Mouse (Mus musculus) kidney, postnatal 14 days (tissue): Measurements from ENCODE around the gene Pklr.

Source experiments
- DNase-seq: peaks from one replicate; pipeline ENCODE4 v3.0.0; 2022; ENCODE audit warnings: mixed read lengths

Pklr gene

GRCm38 (mm10) chr3:89135958-89136357 lies at the start of gene Pklr:
Pklr (plus strand) TSS chr3:89136142.
- no peak for DNase-seq

DNA sequence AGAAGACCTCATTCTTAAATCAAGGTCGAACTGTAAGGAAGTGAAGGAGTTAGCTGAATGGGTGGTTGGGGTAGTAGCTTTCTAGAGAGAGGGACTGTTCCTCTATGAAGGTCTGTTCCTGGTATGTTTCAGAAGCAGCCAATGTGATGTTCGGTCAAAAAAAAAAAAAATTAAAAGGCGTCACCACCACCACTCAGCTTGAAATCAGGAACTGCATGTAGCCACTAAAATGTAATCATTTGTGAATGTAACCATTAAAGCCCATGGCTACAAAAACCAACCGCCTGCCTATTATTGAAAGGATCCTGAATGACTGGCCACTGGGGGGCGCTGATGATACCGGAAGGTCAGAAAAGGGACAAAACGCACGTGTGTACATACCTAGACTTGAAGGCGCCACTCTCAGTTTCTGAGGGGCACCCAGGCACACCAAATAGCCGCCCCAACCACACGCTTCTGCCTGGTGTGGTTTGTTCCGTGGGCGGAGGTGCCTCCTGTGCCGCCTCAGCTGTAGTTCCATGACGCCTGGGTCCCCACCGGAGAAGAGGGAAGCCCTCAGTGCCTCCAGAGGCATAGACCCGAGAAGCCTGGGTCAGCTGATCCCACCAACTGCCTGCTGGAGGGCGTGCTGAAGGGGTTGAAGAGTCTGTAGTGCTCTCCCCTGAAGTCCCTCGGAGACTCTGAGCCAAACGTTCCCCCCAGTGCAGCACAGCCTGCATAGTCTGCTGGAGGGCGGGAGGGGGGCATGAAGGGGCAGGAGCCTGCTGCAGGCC lies 48.4 kb upstream of the Pklr start:
- peak; percentile 82 for DNase-seq

GRCm38 (mm10) chr3:89088974-89089373 lies 47.0 kb upstream of the Pklr start:
- DNase-seq, result no peak

- DNase-seq, result peak; percentile 92
Observed at GRCm38 (mm10) chr3:89089882-89090591, 45.9 kb upstream of the Pklr start.

DNA sequence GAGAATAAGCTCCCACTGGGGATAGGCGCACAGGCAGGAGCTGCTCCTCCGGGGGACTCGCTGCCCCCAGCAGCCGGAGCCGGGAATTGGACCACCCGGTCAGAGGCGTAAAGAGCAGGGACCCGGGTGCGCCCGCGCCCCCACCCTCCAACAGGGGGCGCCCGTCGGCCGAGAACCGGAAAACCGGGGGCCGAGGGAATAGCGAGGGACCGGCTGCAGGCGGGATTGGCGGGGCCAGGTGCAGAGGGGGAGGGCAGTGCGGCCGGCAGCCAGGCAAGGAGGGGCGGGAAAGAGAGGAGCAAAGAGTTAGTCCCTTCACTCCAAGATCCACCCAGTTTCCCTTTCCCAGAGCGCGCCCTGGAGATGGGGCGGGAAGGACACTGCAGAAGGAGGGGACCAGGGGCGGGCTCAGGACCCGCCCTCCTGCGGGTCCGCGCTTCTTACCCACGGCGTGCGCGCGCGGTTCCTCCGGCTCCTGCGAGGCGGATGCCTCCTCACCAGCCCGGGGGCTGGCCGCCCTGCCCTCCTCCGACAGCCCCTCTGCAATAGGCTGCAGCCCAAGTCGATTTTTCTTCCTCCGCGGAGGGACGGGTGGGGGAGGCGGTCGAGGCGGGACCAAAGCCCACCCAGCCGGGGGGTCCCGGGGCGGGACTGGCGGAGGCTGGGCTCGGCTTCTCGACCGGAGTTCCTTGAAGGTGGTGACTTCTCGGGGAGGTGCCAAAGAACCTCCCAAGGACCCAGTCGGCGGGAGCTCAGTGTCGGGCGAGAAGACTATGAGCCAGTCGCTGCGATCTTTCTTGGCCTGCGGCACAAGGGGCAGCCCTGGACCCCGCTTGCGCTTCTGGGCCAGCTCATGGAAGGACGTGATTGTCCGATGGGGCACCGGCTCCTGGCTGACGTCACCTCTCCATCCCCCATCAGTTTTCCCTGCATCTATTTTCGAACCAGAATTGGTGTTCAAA lies 45.0 kb upstream of the Pklr start:
- DNase-seq, result peak; percentile 87

DNA sequence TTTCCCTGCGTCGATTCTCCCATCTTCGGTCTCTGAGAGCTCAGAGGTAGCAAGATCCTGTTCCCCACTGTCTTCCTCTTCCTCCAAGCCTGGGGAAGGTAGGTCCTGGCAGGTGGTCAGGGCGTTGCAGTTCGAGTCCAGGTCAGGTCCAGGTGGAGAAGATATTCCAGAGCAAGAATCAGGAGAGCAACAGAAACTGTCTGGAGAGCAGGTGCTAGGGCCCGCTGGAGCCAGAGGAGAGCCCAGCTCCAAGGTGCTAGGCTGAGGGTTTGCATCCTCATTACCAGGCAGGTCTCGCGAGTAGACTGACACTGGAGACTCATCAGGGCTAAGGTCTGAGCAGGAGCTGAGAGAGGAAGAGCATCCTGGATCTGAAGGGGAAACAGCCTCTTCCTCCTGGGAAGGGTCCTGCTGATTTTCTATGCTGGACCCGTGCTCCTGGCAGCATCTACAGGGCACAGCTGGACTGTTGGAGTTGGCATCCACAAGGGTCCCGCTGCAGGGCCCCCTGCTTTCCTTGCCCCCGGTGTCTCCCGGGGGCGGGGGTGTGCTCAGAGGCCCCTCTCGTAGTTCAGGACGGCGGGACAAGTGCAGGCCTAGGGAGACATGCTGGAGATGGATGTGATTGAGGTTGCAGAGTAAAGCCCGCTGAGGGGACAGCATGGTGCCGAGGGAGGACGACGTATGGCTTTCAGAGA lies 44.0 kb upstream of the Pklr start:
- DNase-seq, result no peak

- DNase-seq, result no peak
Observed at GRCm38 (mm10) chr3:89092509-89093090, 43.3 kb upstream of the Pklr start.

- peak; percentile 92 for DNase-seq
Observed at GRCm38 (mm10) chr3:89093175-89093574, 42.8 kb upstream of the Pklr start, which contains the start of gene Rusc1. Rusc1 (minus strand) TSS chr3:89093311.

- DNase-seq, result no peak
Observed at GRCm38 (mm10) chr3:89094021-89094420, 41.9 kb upstream of the Pklr start.

- DNase-seq, result no peak
Observed at GRCm38 (mm10) chr3:89100811-89101210, 35.1 kb upstream of the Pklr start, which contains the start of gene Gm43738. Gm43738 (minus strand) TSS chr3:89101099.

DNA sequence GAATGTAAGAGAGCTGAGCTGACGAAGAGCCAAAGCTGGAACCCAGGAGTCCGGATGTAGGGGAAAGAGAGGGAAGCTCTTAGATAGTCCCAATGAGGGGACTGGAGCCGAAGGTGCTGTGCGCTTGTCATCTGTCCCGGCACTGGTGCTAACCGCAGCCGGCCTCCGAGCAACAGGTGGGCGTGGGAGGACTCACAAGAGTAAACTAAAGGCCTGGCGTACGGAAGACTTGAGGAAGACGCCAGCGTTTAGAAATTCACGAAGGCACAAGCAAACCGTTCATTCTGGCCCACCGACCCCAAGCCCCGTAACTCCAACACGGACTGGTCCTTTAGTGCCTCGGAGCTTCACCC lies 34.5 kb upstream of the Pklr start:
- no peak for DNase-seq

- DNase-seq, result peak; percentile 99
Observed at GRCm38 (mm10) chr3:89101812-89102494, 34.0 kb upstream of the Pklr start, which contains the start of gene Fdps. Fdps (minus strand) TSS chr3:89101959.

DNA sequence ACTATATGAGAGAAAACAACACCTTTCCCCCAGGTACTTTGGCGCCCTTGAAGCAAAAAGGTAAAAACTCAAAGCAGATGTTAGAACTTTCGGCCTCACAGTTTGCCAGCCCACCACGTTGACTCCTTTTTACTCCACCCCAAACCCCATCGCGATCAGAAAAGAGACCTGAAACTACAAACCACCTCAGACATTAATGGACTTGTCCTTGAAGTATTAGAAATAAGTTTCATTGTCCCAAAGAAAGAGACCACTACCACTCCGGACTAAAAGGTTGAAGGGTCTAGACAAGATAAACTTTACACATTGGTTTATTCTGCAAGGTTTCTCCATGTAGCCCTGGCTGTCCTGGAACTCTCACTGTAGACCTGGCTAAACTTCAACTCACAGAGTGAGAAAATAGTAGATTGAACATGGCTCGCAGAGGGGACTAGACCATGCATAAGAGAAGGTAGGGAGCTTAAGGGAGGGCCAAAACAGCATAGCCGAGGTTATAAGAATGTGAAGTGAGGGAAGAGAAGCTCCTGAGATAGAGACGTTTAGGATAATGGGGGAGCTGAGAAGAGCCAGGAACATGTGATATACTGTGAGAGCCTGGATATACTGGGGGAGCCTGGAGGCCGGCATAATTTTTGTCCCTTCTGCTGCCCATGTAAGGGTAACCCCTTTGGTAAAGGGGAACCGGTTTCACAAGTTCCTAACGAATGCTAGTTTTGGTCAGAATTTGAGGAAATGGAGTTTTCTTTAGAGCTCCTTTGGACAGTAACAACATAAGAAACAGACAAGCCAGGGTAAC lies 33.2 kb upstream of the Pklr start:
- no peak for DNase-seq

DNA sequence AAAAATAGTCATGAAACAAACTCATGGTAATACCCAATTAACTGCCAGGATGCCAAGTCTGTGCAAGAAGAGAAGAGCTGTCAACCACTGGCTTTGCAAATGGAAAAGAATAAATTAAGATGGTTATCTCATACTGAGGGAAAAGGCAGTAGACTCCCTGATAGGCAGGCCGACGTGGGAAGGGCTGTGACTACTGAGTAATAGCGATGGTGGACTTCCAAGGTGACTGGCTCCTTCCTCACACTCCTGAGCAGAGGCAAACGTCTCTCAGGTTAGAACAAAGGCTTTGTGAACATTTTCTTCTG lies 32.7 kb upstream of the Pklr start:
- DNase-seq, result no peak

- DNase-seq, result no peak
Observed at GRCm38 (mm10) chr3:89106881-89107280, 29.1 kb upstream of the Pklr start.

DNA sequence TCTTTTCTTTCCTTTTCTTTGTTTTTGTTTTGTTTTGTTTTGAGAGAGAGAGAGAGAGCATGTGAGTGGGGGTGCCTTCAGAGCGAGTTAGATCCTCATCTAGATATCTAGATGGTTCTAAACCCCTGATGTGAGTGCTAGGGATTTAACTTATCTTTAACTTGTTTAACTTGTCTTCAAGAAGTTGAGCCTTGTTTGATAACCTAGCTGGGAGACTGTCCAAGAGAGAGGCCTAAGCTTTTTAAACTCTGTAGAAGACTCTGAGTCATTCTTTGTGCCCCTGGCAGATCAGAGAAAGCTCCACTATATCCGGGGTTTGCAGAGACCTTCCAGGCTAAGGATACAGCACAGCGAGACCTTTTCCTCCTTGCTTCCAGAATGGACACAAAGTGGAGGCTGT lies 28.4 kb upstream of the Pklr start:
- no peak for DNase-seq

DNA sequence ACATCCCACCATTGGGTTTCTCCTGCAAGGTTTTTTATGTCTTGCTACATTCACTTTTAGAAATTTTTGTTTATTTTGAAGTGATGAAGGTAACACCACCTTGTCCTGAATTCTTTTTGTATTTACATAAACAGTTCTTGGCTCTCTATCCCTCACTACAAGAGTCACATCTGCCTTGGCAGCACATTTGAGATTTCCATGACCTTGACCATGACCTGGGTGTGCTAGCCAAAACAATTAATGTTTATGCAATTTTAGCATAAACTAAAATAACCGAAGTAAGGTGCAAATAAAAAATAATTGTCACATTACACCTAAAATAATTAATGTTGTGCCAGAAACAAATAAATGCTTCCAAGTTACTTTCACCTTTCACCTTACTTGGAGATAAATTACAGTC lies 27.8 kb upstream of the Pklr start:
- DNase-seq, result no peak

DNA sequence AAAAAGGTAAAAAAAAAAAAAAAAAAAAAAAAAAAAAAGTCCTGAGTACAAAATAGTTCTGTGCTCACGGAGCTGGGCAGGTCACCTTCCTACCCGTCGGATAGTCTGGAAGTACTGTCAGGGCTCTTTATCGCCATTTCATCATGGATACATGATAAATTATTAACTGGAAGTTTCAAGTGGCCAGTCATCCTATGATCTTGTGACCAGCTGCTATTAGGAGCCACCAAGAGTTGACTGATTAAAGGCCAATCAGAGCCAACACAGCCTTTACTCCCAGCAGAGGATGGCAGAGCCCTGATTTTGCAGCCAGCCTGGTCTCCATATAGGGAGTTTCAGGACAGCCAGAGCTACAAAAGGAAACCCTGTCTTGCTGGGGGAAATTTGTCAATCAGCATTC lies 22.9 kb upstream of the Pklr start:
- no peak for DNase-seq

DNA sequence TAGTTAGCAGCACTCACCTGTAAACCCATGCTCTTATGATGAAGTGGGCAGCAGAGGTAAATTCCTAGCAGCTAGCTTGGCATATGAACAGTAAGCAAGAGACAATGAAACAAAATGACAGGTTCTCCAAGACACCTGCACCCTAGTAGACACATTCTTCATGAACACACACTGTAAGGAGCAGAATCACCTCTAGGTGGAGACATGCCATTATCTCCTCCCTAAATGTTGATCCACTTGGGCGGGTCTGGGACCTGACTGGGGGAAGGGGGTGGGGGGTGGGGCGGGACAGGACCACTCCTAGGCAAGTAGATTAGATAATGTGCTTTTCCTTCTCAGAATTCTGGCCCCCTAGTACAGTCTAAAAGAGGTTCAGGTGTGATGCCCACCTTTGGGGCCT lies 20.4 kb upstream of the Pklr start:
- DNase-seq, result peak; percentile 60

- no peak for DNase-seq
Observed at GRCm38 (mm10) chr3:89123313-89123712, 12.6 kb upstream of the Pklr start.

GRCm38 (mm10) chr3:89124241-89124640 lies 11.7 kb upstream of the Pklr start:
- DNase-seq, result peak; percentile 43
